Mouse (Mus musculus): ENCODE measurements around the gene Rpusd4. TPM values are rescaled to one million over a fixed set of nuclear protein-coding genes. Genes with fewer than 3 reads are reported as not detected.
A peak's percentile ranks its signal among the peaks of the same experiment; 100 is the strongest.

Gene Rpusd4
- polyA plus RNA-seq, 1 experiment from 2014 or later = 27.0 TPM

DNA sequence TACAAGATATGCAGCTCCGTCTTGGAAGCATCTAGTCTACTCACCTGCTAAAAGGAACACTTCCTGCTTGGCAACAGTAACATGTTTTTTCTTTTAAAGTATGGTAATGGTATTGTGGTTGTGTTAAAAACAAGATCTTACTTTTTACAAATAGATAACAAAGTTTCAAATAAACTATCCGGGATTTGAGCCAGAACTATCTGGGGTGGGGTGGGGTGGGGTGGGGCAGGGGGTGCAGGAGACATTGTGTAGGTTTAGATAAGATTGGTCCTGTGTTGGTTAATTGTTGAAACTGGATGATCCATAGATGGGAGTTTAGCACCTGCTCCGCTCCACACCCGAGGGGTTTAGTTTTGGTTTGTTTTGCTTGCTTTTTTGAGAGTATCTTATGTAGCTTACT lies 5.2 kb upstream of the Rpusd4 start:
- no peak for ATAC-seq (ENCODE audit: insufficient number of reproducible peaks, low FRiP score, low TSS enrichment, low read depth)
- Histone ChIP-seq H3K9me3 (replicated peaks) (no peaks in the 10 kb centered on the region), H3K27me3 (no peaks in the 10 kb centered on the region), H3K36me3 (no peaks in the 10 kb centered on the region), H3K4me3 (replicated peaks) (no peak overlapping the region), H3K4me1 (peaks cover 8% of the 10 kb centered on the region; the same call in 1 of the 2 replicates), H3K4me2 (replicated peaks) (no peak overlapping the region), H3K27ac (replicated peaks) (no peak overlapping the region), H3K9ac (no peak overlapping the region)
- WGBS = 69% methylated on average over 4 of the region's 4 CpGs

GRCm38 (mm10) chr9:35263431-35263830 lies 4.2 kb upstream of the Rpusd4 start:
- ATAC-seq (ENCODE audit: insufficient number of reproducible peaks, low FRiP score, low TSS enrichment, low read depth) = no peak
- H3K36me3 ChIP-seq = no peaks in the 10 kb centered on the region
- peaks cover 12% of the 10 kb centered on the region for H3K4me1 ChIP-seq
- no peaks in the 10 kb centered on the region for H3K9me3 ChIP-seq (replicated peaks)
- no peaks in the 10 kb centered on the region for H3K27me3 ChIP-seq
- H3K9ac ChIP-seq = no peak overlapping the region
- 90% methylated on average over 2 of the region's 2 CpGs for WGBS
- no peak overlapping the region for H3K27ac ChIP-seq (replicated peaks)
- no peak overlapping the region for H3K4me3 ChIP-seq (replicated peaks)
- H3K4me2 ChIP-seq (replicated peaks) = no peak overlapping the region

GRCm38 (mm10) chr9:35264509-35264908 lies 3.2 kb upstream of the Rpusd4 start:
- H3K36me3 ChIP-seq = no peaks in the 10 kb centered on the region; the same call in 1 of the 2 replicates
- H3K9me3 ChIP-seq (replicated peaks) = no peaks in the 10 kb centered on the region
- WGBS = 76% methylated on average over 3 of the region's 3 CpGs
- no peak overlapping the region for H3K4me3 ChIP-seq (replicated peaks)
- no peaks in the 10 kb centered on the region for H3K27me3 ChIP-seq
- H3K4me1 ChIP-seq = peaks cover 17% of the 10 kb centered on the region
- no peak for ATAC-seq (ENCODE audit: insufficient number of reproducible peaks, low FRiP score, low TSS enrichment, low read depth)
- no peak overlapping the region for H3K9ac ChIP-seq
- H3K4me2 ChIP-seq (replicated peaks) = no peak overlapping the region
- H3K27ac ChIP-seq (replicated peaks) = no peak overlapping the region

DNA sequence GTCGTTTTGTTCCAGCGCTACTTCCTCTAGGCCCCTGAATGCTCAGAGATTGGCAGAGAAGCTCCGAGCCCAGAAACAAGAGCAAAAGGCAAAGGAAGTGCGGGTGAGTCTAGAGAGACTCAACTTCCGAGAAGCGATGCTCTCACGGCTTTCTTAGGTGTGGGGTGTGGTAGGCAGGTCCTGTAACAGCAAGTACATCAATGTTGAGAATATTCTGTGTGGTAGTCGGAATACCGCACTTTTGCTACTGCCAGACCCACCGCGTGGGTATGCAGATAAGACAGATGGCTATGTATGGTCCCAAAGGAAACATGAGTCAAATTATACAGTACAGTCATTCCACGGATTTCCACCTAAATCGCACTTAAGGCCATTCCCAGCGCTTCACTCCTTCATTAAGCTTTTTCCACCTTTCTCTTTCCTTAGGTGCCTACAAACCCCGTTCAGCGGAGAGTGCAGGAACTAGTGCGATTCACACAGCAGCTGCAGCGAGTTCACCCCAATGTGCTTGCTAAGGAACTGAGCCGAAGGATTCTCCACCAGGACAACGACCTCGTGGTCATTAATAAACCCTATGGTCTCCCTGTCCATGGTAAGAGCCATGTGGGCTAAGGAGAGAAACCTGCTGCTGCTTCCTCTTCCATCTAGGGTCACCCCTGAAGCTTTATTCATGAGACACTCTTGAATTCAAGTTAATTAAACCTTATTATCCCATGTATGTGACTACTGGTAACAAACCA lies 481 bp downstream of the Rpusd4 start:
- Histone ChIP-seq H3K27me3 (no peaks in the 10 kb centered on the region), H3K36me3 (peaks cover 19% of the 10 kb centered on the region), H3K9ac (peak overlapping the region; percentile 76), H3K9me3 (replicated peaks) (no peaks in the 10 kb centered on the region), H3K4me2 (replicated peaks) (peak overlapping the region; percentile 81), H3K4me3 (replicated peaks) (peak overlapping the region; percentile 82), H3K27ac (replicated peaks) (peak overlapping the region; percentile 78), H3K4me1 (peaks cover 17% of the 10 kb centered on the region)
- 1% methylated on average over 21 of the region's 21 CpGs for WGBS
- ATAC-seq (ENCODE audit: insufficient number of reproducible peaks, low FRiP score, low TSS enrichment, low read depth) = no peak

GRCm38 (mm10) chr9:35277855-35278365 lies 10.2 kb downstream of the Rpusd4 start:
- no peaks in the 10 kb centered on the region for H3K27me3 ChIP-seq
- peaks cover 51% of the 10 kb centered on the region for H3K36me3 ChIP-seq
- no peak overlapping the region for H3K9ac ChIP-seq
- H3K4me2 ChIP-seq (replicated peaks) = no peak overlapping the region
- ATAC-seq (ENCODE audit: insufficient number of reproducible peaks, low FRiP score, low TSS enrichment, low read depth) = no peak
- WGBS = 85% methylated on average over 3 of the region's 3 CpGs
- H3K4me3 ChIP-seq (replicated peaks) = no peak overlapping the region
- 0 out of 2 replicates have a peak, but pooled peaks cover 3% of the 10 kb centered on the region for H3K4me1 ChIP-seq
- no peak overlapping the region for H3K27ac ChIP-seq (replicated peaks)
- no peaks in the 10 kb centered on the region for H3K9me3 ChIP-seq (replicated peaks)

GRCm38 (mm10) chr9:35278451-35278850 lies 10.8 kb downstream of the Rpusd4 start:
- Histone ChIP-seq H3K27me3 (no peaks in the 10 kb centered on the region), H3K9me3 (replicated peaks) (no peaks in the 10 kb centered on the region), H3K4me1 (0 out of 2 replicates have a peak, but pooled peaks cover 7% of the 10 kb centered on the region), H3K36me3 (peaks cover 45% of the 10 kb centered on the region), H3K4me3 (replicated peaks) (no peak overlapping the region), H3K4me2 (replicated peaks) (no peak overlapping the region), H3K9ac (no peak overlapping the region), H3K27ac (replicated peaks) (no peak overlapping the region)
- no peak for ATAC-seq (ENCODE audit: insufficient number of reproducible peaks, low FRiP score, low TSS enrichment, low read depth)
- WGBS = 86% methylated on average over 4 of the region's 4 CpGs

GRCm38 (mm10) chr9:35282006-35282850 lies 14.6 kb downstream of the Rpusd4 start:
- Histone ChIP-seq H3K9me3 (replicated peaks) (no peaks in the 10 kb centered on the region), H3K27me3 (no peaks in the 10 kb centered on the region), H3K4me2 (replicated peaks) (no peak overlapping the region), H3K4me3 (replicated peaks) (no peak overlapping the region), H3K9ac (no peak overlapping the region), H3K4me1 (peaks cover 12% of the 10 kb centered on the region; the same call in 1 of the 2 replicates), H3K36me3 (peaks cover 14% of the 10 kb centered on the region; the same call in 1 of the 2 replicates), H3K27ac (replicated peaks) (no peak overlapping the region)
- ATAC-seq (ENCODE audit: insufficient number of reproducible peaks, low FRiP score, low TSS enrichment, low read depth) = no peak
- WGBS = 10% methylated on average over 5 of the region's 5 CpGs

GRCm38 (mm10) chr9:35282851-35283200 lies 15.2 kb downstream of the Rpusd4 start:
- Histone ChIP-seq H3K4me3 (replicated peaks) (no peak overlapping the region), H3K4me2 (replicated peaks) (no peak overlapping the region), H3K27ac (replicated peaks) (no peak overlapping the region), H3K27me3 (no peaks in the 10 kb centered on the region), H3K9ac (no peak overlapping the region), H3K9me3 (replicated peaks) (no peaks in the 10 kb centered on the region), H3K4me1 (peaks cover 12% of the 10 kb centered on the region; the same call in 1 of the 2 replicates), H3K36me3 (peaks cover 8% of the 10 kb centered on the region; the same call in 1 of the 2 replicates)
- WGBS = 46% methylated on average over 5 of the region's 5 CpGs
- no peak for ATAC-seq (ENCODE audit: insufficient number of reproducible peaks, low FRiP score, low TSS enrichment, low read depth)

DNA sequence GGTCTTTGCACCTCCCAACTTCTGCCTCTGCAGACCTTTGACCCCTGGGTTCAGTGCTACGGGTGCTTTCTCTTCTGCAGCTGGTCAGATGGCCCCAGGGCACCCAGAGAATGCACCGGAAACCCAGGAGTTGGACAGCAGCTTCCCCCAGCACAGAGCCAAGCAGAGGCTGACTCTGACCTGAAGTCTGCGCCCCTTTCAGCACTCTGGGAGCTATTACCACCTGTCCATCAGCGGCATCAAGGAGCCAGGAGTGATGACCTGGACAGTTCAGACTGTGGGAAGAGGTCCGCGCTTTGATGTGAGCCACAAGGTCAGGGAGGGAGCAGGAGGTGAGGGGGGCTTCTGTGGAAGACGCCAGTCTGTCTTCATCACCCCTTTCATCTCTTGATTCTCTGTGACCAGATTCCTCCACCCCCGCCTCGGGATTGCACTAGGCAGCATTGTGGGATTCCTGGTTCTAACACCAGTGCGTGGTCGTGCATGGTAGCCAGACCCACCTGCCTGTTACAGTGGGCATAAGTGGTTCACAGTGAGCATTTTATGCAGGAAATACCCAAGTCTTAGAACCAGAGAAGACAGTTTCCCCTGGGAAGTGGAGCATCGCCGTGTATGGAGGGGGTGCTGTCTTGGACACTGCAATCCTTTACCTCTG lies 15.9 kb downstream of the Rpusd4 start:
- 43% methylated on average over 13 of the region's 13 CpGs for WGBS
- H3K4me1 ChIP-seq = peaks cover 12% of the 10 kb centered on the region
- 0 out of 2 replicates have a peak overlapping the region, but pooled peaks have one; percentile 23 for H3K27ac ChIP-seq (replicated peaks)
- H3K4me2 ChIP-seq (replicated peaks) = no peak overlapping the region
- 0 out of 2 replicates have a peak, but pooled peaks cover 4% of the 10 kb centered on the region for H3K36me3 ChIP-seq
- no peak overlapping the region for H3K4me3 ChIP-seq (replicated peaks)
- no peak overlapping the region for H3K9ac ChIP-seq
- H3K9me3 ChIP-seq (replicated peaks) = no peaks in the 10 kb centered on the region
- no peak for ATAC-seq (ENCODE audit: insufficient number of reproducible peaks, low FRiP score, low TSS enrichment, low read depth)
- no peaks in the 10 kb centered on the region for H3K27me3 ChIP-seq

DNA sequence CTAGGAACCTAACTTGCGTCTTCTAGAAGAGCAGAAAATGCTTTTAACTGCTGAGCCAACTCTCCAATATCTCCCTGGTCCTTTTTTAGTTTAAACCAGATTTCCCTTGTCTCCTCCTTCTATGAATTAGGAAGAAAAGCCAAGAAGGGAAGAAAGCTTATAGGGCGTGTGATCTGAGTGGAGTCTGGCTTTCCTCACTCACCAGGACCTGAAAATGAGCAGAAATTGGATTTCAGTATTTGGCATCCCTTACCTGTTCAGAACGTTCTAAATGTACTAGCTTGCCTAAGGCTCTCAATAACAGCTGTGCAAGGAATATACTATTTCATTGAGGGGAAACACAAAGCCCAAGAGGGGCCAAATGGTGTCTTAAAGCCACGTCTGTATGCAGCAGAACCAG lies 16.7 kb downstream of the Rpusd4 start:
- Histone ChIP-seq H3K27me3 (no peaks in the 10 kb centered on the region), H3K4me2 (replicated peaks) (no peak overlapping the region), H3K27ac (replicated peaks) (peak overlapping the region; percentile 23; the same call in 1 of the 2 replicates), H3K36me3 (no peaks in the 10 kb centered on the region), H3K4me1 (peaks cover 19% of the 10 kb centered on the region), H3K4me3 (replicated peaks) (no peak overlapping the region), H3K9me3 (replicated peaks) (no peaks in the 10 kb centered on the region), H3K9ac (no peak overlapping the region)
- WGBS = 48% methylated on average over 4 of the region's 4 CpGs
- no peak for ATAC-seq (ENCODE audit: insufficient number of reproducible peaks, low FRiP score, low TSS enrichment, low read depth)

- no peak overlapping the region for H3K9ac ChIP-seq
- no peaks in the 10 kb centered on the region for H3K36me3 ChIP-seq
- no peak overlapping the region for H3K4me2 ChIP-seq (replicated peaks)
- no peak overlapping the region for H3K4me3 ChIP-seq (replicated peaks)
- no peak for ATAC-seq (ENCODE audit: insufficient number of reproducible peaks, low FRiP score, low TSS enrichment, low read depth)
- no peaks in the 10 kb centered on the region for H3K9me3 ChIP-seq (replicated peaks)
- WGBS = 69% methylated on average over 3 of the region's 3 CpGs
- H3K27ac ChIP-seq (replicated peaks) = no peak overlapping the region
- H3K4me1 ChIP-seq = peaks cover 19% of the 10 kb centered on the region
- no peaks in the 10 kb centered on the region for H3K27me3 ChIP-seq
Observed at GRCm38 (mm10) chr9:35286351-35286750, 18.7 kb downstream of the Rpusd4 start.

Data from embryonic facial prominence, embryonic 15.5 days (tissue).